Mouse (Mus musculus) left cerebral cortex, adult 2 months (tissue): ENCODE data around the gene Inpp4b. TPM values are rescaled to one million over a fixed set of nuclear protein-coding genes. Genes with fewer than 3 reads are reported as not detected.

Experiments
- DNase-seq, 2 experiments: peaks; one replicate each; pipeline ENCODE4 v3.0.0; 2021 to 2022; ENCODE audit warnings: low spot score in 2 of 2, mixed read lengths in 1 of 2; ENCODE audit errors: extremely low spot score in 1 of 2
- H3K27ac ChIP-seq: fragments of 200-600 bp; 2 replicates; pipeline ENCODE4 v1.8.1; 2022
- H3K4me3 ChIP-seq: fragments of 200-600 bp; 2 replicates; pipeline ENCODE4 v1.8.1; 2022
- CTCF ChIP-seq: fragments of 200-600 bp; IDR thresholded peaks from 2 replicates; pipeline ENCODE4 v1.8.1; 2022; ENCODE audit warnings: antibody characterized with exemption, mild to moderate bottlenecking, moderate library complexity
- intact Hi-C: fragments of 180-260 bp; cut with DNase I; formaldehyde crosslinking; loops from one replicate; pipeline ENCODE4 v1.15.1; 2025
- total RNA-seq, 2 experiments: library from RNA; stranded (reverse); gene quantifications; 2 replicates each; pipeline ENCODE4 v1.2.3; 2021

Gene Inpp4b
- total RNA-seq, 2 experiments from 2014 or later, result 8.8 to 13.3 TPM

DNA sequence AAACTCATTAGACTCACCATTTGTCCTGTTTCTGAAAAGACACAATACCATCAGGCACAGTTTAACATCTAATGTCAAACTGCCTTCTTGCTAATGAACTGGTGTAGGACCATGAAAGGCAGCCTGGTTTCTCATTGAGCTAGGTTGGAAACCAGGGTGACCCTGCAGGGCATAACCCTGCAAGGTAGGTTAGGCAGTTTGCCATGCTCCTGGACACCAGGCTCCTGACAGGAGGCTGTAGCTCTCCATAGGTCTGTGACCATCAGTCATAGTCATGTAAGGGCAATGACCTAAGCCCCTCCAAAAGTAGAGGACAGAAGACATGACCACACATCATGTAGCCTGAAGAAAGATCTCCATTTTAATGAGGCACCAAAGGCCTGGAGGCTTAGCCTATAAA, 491.5 kb downstream of the Inpp4b start:
- no peak for DNase-seq
- Histone ChIP-seq H3K27ac (no peak overlapping the region), H3K4me3 (no peak overlapping the region)
- TF ChIP-seq CTCF, result no peak
- intact Hi-C loops, result no loop called here

DNA sequence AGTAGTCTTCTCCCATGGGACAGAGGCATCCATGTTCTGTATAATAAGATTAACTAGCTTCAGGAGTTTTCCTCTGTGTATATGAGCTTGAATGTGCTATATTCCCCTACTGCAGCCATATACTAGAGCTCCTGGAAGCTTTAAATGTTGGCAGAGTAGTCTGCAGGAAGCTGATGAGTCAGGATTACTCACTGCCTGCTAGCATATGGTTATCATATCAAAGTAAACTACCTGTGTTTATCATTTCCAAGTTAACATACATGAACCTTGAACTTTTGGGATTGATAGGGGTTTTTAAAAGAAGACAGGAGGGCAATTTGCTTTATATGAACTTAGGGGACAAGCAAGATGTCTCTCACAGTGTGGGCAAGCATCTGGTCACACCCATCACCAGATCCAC, 498.2 kb downstream of the Inpp4b start:
- TF ChIP-seq CTCF, result no peak
- Histone ChIP-seq H3K27ac (no peak overlapping the region), H3K4me3 (no peak overlapping the region)
- intact Hi-C loops, result no loop called here
- no peak for DNase-seq

DNA sequence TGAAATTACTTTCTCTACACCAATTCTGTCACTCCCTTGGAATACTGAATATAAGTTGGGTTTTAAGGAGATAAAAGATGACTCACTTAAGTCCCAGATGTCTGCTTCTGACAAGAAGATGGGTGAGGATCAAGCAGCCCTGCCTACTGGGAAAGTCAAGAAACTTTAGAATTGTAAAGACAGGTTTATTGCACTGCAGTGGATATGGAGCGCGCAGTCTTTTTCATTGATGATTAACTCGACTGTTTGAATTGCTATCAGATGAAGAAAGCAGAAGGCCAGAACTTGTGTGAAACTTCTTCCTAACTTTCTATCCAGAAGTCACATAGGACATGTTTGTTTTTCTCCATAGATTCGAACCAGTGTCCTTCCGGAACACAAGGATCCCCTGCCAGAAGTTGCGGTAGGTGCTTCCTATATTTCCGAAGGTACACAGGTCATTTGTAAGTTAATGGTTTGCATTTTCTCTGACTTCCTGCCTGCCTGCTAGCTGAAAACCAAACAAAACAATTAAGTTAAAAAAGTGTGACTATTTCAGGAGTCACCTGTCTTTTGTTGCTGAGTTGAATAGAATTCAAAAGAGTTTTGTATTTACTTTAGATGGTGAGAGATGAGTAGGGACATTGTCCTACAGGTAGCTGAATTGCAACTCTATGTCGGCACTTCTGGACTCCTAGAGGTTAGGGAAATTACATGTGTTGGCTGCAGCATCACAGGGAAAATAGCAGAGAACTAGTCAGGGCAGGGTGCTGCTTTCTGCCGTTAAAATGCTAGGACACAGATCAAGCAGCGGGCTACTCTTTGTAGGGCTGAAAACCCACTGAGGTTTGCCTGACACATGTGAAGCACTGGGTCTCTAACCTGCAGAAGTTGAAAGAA, 502.0 kb downstream of the Inpp4b start:
- TF ChIP-seq CTCF, result no peak
- no peak for DNase-seq
- Histone ChIP-seq H3K27ac (no peak overlapping the region), H3K4me3 (no peak overlapping the region)
- intact Hi-C loops, result no loop called here

DNA sequence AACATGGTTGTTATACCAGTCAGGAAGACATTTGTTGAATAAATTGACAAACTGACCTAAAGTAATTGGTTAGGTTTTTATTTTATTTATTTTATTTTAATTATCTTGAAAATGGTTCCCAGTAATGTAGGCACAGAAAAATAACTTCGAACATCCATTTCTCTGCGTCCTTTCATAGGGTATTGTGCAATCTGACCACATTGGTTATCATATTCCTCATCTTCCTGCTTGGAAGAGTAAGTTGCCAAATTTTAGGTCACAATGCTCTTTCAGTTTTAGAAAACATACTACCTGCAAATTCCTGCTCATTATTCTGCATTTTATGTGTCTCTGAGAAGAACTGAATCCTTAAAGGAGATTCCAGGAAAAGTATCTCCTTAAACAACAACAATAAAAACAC, 505.6 kb downstream of the Inpp4b start:
- intact Hi-C loops, result no loop called here
- no peak for TF ChIP-seq CTCF

DNA sequence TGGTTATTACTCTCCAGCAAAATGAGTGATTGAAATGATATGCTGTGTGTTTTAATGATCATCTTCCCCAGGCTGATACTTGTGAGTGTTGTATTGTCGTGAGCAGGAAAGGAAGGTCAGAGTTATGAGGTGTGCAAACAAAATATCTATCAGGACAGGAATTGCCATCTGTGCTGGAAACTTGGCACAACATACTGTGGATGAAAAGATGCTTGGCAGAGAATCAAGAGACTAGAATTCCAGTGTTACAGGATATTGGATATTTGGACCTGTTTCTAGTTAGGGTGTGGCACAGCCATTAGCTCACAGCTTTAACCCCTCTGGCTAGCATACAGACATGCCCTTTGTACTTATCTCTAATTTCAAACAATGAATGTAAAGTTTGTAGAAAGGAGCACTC, 507.6 kb downstream of the Inpp4b start:
- H3K27ac ChIP-seq, result no peak overlapping the region
- intact Hi-C loops, result no loop called here
- H3K4me3 ChIP-seq, result no peak overlapping the region
- TF ChIP-seq CTCF, result no peak
- DNase-seq, result no peak

More for the DNA sequence above, 505.6 kb downstream of the Inpp4b start:
- H3K4me3 ChIP-seq, result no peak overlapping the region
- DNase-seq, result no peak
- H3K27ac ChIP-seq, result no peak overlapping the region

DNA sequence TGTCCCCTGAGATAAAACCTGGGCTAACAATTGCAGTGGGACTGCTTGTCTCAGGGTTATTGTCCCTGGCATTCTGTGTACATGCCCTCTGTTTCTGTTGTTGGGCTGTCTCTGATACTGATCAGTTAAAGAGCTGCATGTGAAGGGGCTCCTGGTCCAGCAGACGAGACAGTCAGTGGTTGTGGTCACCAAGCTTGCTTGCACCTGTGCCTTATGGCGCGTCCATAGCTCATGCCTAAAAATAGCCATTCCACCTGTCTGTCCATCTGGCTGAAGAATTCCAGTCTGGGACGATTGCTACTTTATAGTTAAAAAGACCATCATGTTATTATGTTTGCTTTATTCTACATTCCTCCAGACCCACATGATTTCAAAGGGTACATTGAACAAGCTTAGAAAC, 510.8 kb downstream of the Inpp4b start:
- no peak for DNase-seq
- no peak overlapping the region for H3K4me3 ChIP-seq
- intact Hi-C loops, result no loop called here
- H3K27ac ChIP-seq, result no peak overlapping the region
- TF ChIP-seq CTCF, result no peak

DNA sequence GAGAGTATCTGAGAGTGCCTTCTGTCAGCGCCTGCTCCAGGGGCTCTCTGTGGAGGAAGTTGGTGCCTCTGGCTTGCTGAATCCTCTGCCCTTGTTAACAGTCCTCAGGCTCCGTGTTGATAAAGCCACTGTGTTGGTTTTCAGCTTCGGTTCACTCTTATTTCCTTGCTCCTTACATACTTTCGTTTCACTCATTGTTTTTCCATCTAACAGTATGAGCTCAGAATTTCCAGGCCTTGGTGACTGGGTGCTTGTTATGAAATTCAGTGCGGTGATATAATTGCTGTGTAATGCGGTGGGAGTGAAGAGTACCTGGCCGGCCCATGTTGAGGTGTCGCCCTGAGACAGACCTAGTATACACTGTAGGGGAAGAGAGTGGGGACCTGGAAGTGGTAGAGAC, 512.2 kb downstream of the Inpp4b start:
- Histone ChIP-seq H3K4me3 (no peak overlapping the region), H3K27ac (no peak overlapping the region)
- intact Hi-C loops, result no loop called here
- TF ChIP-seq CTCF, result no peak
- no peak for DNase-seq

DNA sequence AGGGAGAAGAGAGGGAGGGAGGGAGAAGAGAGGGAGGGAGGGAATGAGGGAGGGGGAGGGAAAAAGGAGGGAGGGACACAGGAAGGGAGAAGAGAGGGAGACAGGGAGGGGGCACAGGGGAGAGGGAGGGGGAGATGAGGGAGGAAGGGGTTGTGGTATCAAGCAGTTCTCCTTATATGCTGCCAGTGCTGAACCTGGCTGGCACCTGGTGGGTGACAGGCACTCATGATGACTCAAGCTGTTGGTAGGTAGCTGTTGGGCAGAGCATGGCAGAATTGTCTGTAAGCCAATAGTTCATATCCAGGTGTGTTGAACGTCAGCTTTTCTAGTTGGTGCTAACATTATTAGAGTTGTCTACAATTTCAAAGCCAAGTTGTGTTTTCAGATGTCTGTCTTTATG, 512.7 kb downstream of the Inpp4b start:
- H3K4me3 ChIP-seq, result no peak overlapping the region
- H3K27ac ChIP-seq, result no peak overlapping the region
- no peak for TF ChIP-seq CTCF
- intact Hi-C loops, result no loop called here
- no peak for DNase-seq

DNA sequence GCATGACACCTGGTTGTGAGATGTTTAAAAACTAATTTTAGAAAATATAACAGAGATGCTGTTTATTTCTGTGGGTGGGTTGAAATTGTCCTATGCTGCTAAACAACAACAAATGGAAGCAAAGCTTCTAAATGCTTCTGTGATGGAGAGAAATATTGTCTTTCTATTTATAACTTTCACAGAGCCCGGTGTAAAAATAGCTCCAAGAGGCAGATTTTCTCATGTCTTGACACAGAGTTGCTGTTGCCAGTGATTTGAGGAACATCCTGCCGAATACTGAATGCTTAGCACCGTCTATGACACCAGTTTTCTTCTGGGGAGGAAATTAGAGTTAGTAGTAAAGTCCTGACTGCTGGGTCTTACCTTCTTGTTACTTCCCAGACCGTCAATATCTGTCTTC, 513.8 kb downstream of the Inpp4b start:
- H3K4me3 ChIP-seq, result no peak overlapping the region
- H3K27ac ChIP-seq, result no peak overlapping the region
- no peak for TF ChIP-seq CTCF
- DNase-seq, result no peak
- intact Hi-C loops, result no loop called here

DNA sequence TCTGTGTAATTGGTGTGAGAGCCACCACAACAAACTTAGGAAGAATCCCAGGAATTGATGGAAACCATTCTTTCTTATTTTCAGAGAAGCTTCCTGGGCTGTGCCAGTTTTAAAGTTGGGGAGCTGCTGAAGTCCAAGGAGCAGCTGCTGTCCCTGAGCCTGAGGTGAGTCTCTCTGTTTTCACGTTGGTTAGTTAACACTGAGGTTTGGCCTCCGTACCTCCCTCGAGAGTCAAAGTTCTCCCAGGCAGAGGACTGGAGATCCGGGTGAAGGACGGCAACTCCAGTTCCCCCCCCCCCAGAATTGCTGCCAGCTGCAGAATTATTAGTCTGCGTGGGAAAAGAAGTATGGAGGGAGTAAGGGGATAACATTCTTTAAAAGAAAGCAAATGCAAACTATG, 514.3 kb downstream of the Inpp4b start:
- intact Hi-C loops, result no loop called here
- H3K4me3 ChIP-seq, result no peak overlapping the region
- no peak overlapping the region for H3K27ac ChIP-seq
- TF ChIP-seq CTCF, result no peak
- no peak for DNase-seq

DNA sequence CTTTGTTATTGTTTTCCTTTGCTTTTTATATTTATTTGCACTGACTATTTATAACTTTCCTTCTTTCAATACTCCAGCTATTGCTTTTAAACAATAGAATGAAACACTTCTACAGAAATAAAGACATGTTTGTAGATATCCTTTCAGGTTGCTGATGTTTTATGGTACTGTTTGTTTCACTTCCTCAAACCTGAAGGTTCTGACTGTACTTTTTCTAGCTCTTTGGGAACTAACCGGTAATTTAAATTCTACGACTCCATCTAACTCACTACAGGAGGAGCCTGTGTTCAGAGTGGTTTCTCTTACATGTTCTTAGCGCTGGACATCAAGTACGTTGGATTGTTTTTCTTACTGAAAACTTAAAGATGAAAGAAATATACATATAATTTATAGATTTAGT, 516.0 kb downstream of the Inpp4b start:
- TF ChIP-seq CTCF, result no peak
- DNase-seq, result no peak
- H3K27ac ChIP-seq, result no peak overlapping the region
- intact Hi-C loops, result no loop called here
- H3K4me3 ChIP-seq, result no peak overlapping the region

DNA sequence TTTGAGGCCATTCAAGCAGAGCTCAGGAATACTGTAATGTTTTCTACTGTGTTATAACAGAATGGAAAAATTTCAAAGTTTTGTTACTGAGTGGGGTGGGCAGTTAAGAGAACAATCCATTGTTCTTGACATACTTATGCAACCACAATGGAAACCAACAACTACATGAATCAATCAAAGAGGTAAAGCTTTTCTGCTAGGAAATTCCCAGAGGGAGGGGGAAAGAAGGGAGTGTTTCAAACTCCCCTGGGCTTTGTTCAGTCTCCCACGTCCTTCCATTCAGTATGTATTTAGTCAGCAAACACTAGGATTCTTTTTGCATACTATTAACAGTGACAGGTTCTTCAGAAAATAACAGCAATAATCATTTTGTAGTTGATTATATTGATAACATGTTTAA, 517.4 kb downstream of the Inpp4b start:
- intact Hi-C loops, result no loop called here
- DNase-seq, result no peak
- Histone ChIP-seq H3K27ac (no peak overlapping the region), H3K4me3 (no peak overlapping the region)
- TF ChIP-seq CTCF, result no peak

DNA sequence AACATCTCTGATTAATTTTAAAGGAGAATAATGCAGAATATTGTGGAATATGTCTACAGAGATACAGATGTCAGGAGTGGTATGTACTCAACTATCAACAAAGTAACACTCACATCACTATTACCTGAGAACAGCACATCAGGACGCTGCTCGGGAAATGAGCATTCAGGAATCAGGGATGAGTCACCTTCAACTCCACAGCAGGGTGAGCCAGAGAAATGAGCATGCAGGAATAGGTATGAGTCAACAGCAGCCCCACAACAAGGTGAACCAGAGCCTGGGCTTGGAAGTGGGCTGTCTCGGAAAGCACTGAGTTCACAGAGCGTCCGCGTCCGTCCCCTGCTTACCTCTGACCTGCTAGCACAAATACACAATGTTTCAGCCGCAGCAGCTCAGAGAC, 519.0 kb downstream of the Inpp4b start:
- no peak for TF ChIP-seq CTCF
- DNase-seq, result peak in 1 of 2 experiments; percentile 14
- H3K4me3 ChIP-seq, result no peak overlapping the region
- intact Hi-C loops, result no loop called here
- H3K27ac ChIP-seq, result no peak overlapping the region
